ENCODE assay signal across 11 mouse cellular contexts in the genomic region with DNA sequence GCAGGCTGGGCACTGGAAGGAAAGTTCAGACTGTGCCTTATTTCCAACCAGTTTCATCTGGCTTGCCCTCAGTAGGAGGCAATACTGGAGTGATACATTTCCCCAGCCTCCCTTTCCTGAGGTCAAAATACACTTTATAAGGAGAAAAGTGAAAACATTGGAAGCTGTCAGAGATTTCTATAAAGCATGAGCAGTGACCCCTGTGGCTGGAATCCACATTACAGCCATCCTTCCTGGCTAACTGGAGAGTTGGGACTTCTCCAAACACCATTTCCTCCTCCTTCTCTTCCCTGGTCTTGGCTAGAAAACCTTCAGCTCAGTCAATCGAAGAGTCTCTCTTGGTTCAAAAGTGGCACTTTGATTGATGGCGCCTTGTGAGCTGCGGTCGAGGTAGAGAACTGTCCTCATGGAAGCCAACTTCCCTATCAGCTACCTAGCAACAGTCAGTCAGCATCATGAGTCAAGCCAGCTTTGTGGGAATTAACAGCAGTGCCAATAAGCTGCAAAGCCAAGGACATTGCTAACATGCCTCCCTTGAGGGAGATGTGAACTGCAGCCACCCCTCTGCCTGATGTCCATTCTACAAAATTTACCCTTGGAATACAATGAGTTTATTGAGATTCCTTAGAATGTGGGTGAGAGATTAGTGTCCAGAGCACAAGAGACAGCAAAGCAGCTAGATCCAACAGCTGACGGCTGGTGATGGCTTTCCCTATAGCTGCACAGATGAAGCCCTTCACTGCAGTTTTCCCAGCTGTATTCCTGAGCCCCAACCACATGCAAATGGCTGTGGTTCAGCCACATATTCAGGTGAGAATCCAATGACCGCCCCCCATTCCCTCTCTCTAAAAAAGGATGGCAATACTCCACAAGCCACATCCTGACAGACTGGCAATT. TPM values are rescaled to one million over a fixed set of nuclear protein-coding genes. Genes with fewer than 3 reads are reported as not detected.
DNase-seq lines count a peak whose midpoint lies in the region; ATAC-seq and TF ChIP-seq lines count a peak whose summit lies in the region.
"Had no signal": no experiment of that assay in that cellular context is flagged by ENCODE, and none has a peak within 500 bp of the region (broad histone marks: within the 10 kb centered on the region; RNA-seq: fewer than 3 reads in every experiment).

No protein-coding gene starts in this region.

- no peak overlapping the region for H3K4me3 ChIP-seq in gastrocnemius, adult 2 months
- H3K4me3 ChIP-seq: lung, embryonic 15.5 days had no signal

- peak; percentile 30; the same call in 1 of the 2 replicates for TF ChIP-seq CTCF in gastrocnemius, adult 2 months (IDR thresholded peaks at IDR 0.05)

- H3K27ac ChIP-seq in gastrocnemius, adult 2 months = no peak overlapping the region
- H3K27ac ChIP-seq: lung, embryonic 15.5 days had no signal

- ATAC-seq in granulocyte monocyte progenitor cell, adult 5-6 weeks (replicated peaks; ENCODE audit: poor library complexity, severe bottlenecking) = no peak
- no peak for ATAC-seq in megakaryocyte, adult 5-6 weeks (ENCODE audit: poor library complexity, severe bottlenecking)

- no peak for DNase-seq in gastrocnemius, adult 2 months
- DNase-seq in gastrocnemius, postnatal 14 days = no peak
- DNase-seq in ovary, postnatal 14 days (ENCODE audit: low spot score) = peak; percentile 3
- no peak for DNase-seq in ovary, adult 18-20 months (ENCODE audit: low spot score)
- DNase-seq in heart, postnatal 10 days = peak; percentile 59 to 67
- DNase-seq in skeletal muscle tissue, adult 2 months (ENCODE audit: low read depth, low spot score) = peak; percentile 9

- intact Hi-C loops in gastrocnemius, adult 2 months (cut with DNase I) = no loop called here
- intact Hi-C loops in gastrocnemius, postnatal 14 days (cut with DNase I; ENCODE audit: low total_unique reads) = no loop called here
- intact Hi-C loops in heart, postnatal 10 days (cut with DNase I) = no loop called here

RNA-seq across cellular contexts. Expression of gene Gria1, which starts 40.7 kb away (rescaled TPM):
- under 1 TPM in 1 of 2 experiments, not detected in 1; 0.06 TPM for total RNA-seq in gastrocnemius, adult 2 months (2021)
- total RNA-seq in gastrocnemius, postnatal 14 days (2021) = under 1 TPM; 0.09 to 0.35 TPM
- under 1 TPM; 0.36 to 0.55 TPM for total RNA-seq in heart, postnatal 10 days (2021)
- total RNA-seq in granulocyte monocyte progenitor cell, adult 5-6 weeks (2014; fragmentation: Nextera tagmentation) = not detected in 2 replicates
- total RNA-seq in granulocyte monocyte progenitor cell, adult 5-6 weeks (2017) = not detected in 2 replicates
- not detected in 2 replicates for total RNA-seq in megakaryocyte, adult 5-6 weeks (2015)
- not detected in 2 replicates for total RNA-seq in megakaryocyte, adult 5-6 weeks (2017)
- total RNA-seq: hematopoietic stem cell, adult 5-6 weeks; MEL had no signal

Comparison
In these comparisons a context has a peak if more than half of its experiments do, and no peak if none do; other contexts are left out.
1. DNase-seq: peak in ovary, postnatal 14 days (single experiment), heart, postnatal 10 days (2 of 2) and skeletal muscle tissue, adult 2 months (single experiment); none in gastrocnemius, adult 2 months (single experiment), gastrocnemius, postnatal 14 days (single experiment) and ovary, adult 18-20 months (single experiment).